Mouse (Mus musculus) forebrain, embryonic 16.5 days (tissue): ENCODE results near the gene Cflar. TPM values are rescaled to one million over a fixed set of nuclear protein-coding genes. Genes with fewer than 3 reads are reported as not detected.
"Not testable (repeated sequence)": the region's sequence is repeated elsewhere in the genome, so short reads cannot be mapped to it uniquely, and the experiment has no call there.

ENCODE experiments used
- ATAC-seq: fragments of 200-750 bp; cut with Nextera tagmentation; 2 replicates; pipeline ENCODE4 v1.8.0; 2017; ENCODE audit warnings: mild to moderate bottlenecking, moderate library complexity
- H3K27ac ChIP-seq: fragments of 300-500 bp; sonication (generic); 2 replicates; pipeline ENCODE4 v1.5.1; 2014; ENCODE audit warnings: low read length, control low read depth
- H3K27me3 ChIP-seq: fragments of 300-500 bp; sonication (generic); replicated peaks from 2 replicates; pipeline ENCODE4 v1.6.1; 2014; ENCODE audit warnings: low read length; ENCODE audit not compliant: control insufficient read depth, insufficient read depth
- H3K36me3 ChIP-seq: fragments of 300-500 bp; sonication (generic); 2 replicates; pipeline ENCODE4 v1.6.1; 2014; ENCODE audit not compliant: control insufficient read depth, insufficient read depth
- H3K4me1 ChIP-seq: fragments of 300-500 bp; sonication (generic); replicated peaks from 2 replicates; pipeline ENCODE4 v1.6.1; 2014; ENCODE audit warnings: low read length; ENCODE audit not compliant: control insufficient read depth, insufficient read depth
- H3K4me2 ChIP-seq: fragments of 300-500 bp; sonication (generic); 2 replicates; pipeline ENCODE4 v1.6.1; 2014; ENCODE audit warnings: mild to moderate bottlenecking, low read length, control low read depth
- H3K4me3 ChIP-seq: fragments of 300-500 bp; sonication (generic); replicated peaks from 2 replicates; pipeline ENCODE4 v1.5.1; 2014; ENCODE audit warnings: mild to moderate bottlenecking, low read length, control low read depth
- H3K9ac ChIP-seq: fragments of 300-500 bp; sonication (generic); replicated peaks from 2 replicates; pipeline ENCODE4 v1.6.1; 2014; ENCODE audit warnings: low read depth, low read length, control low read depth
- H3K9me3 ChIP-seq: fragments of 300-500 bp; sonication (generic); 2 replicates; pipeline ENCODE4 v1.6.1; 2016; ENCODE audit warnings: low read length; ENCODE audit not compliant: control insufficient read depth
- WGBS: fragments of 180-500 bp; shearing (Covaris S2); extraction: QIAGEN DNeasy Blood & Tissue Kit; methylation state at CpG from one replicate; pipeline ENCODE4 v1.1.7; 2014; 5-methylcytosine and 5-hydroxymethylcytosine counted together
- polyA plus RNA-seq: library from polyadenylated mRNA; unstranded; fragments of >200 nt; fragmentation: Nextera tagmentation; extraction: Ambion mirVana; gene quantifications from 2 replicates; pipeline ENCODE4 v1.2.1, GENCODE M21; 2015

Gene Cflar
- polyA plus RNA-seq, 1 experiment from 2014 or later, result 15.8 TPM

- Histone ChIP-seq H3K36me3 (no peaks in the 10 kb centered on the region), H3K4me3 (no peak overlapping the region), H3K9ac (no peak overlapping the region), H3K9me3 (no peaks in the 10 kb centered on the region), H3K27ac (no peak overlapping the region), H3K27me3 (no peaks in the 10 kb centered on the region), H3K4me2 (no peak overlapping the region), H3K4me1 (no peaks in the 10 kb centered on the region)
- WGBS, result 69% methylated on average over 6 of the region's 6 CpGs
- ATAC-seq, result no peak
Measured at GRCm38 (mm10) chr1:58690006-58690744, 21.1 kb upstream of the Cflar start.

GRCm38 (mm10) chr1:58690834-58691488 lies 20.3 kb upstream of the Cflar start:
- not testable (repeated sequence) for H3K4me3 ChIP-seq, ATAC-seq, H3K4me2 ChIP-seq, H3K27me3 ChIP-seq, H3K4me1 ChIP-seq, H3K9ac ChIP-seq, H3K9me3 ChIP-seq, H3K27ac ChIP-seq, H3K36me3 ChIP-seq
- 75% methylated on average over 2 of the region's 3 CpGs for WGBS

- H3K4me2 ChIP-seq, H3K4me3 ChIP-seq, H3K4me1 ChIP-seq, ATAC-seq, H3K9ac ChIP-seq, H3K27me3 ChIP-seq, H3K36me3 ChIP-seq, H3K9me3 ChIP-seq, H3K27ac ChIP-seq: not testable (repeated sequence)
- 89% methylated on average over 1 of the region's 1 CpGs for WGBS
Measured at GRCm38 (mm10) chr1:58691718-58692117, 19.6 kb upstream of the Cflar start.

- WGBS, result 79% methylated on average over 1 of the region's 1 CpGs
Measured at GRCm38 (mm10) chr1:58693696-58694095, 17.6 kb upstream of the Cflar start.

GRCm38 (mm10) chr1:58695810-58696209 lies 15.5 kb upstream of the Cflar start, which contains the start of gene Als2cr12:
Gene Als2cr12 (minus strand): TSS chr1:58695989.
- H3K36me3 ChIP-seq, H3K27me3 ChIP-seq, H3K9ac ChIP-seq, H3K9me3 ChIP-seq, H3K27ac ChIP-seq, H3K4me3 ChIP-seq, H3K4me2 ChIP-seq, ATAC-seq, H3K4me1 ChIP-seq: not testable (repeated sequence)
- WGBS, result 86% methylated on average over 4 of the region's 4 CpGs

More at GRCm38 (mm10) chr1:58693696-58694095, 17.6 kb upstream of the Cflar start:
- Histone ChIP-seq H3K9me3 (no peaks in the 10 kb centered on the region), H3K9ac (no peak overlapping the region), H3K4me1 (no peaks in the 10 kb centered on the region), H3K36me3 (no peaks in the 10 kb centered on the region), H3K4me2 (no peak overlapping the region), H3K27me3 (no peaks in the 10 kb centered on the region), H3K27ac (no peak overlapping the region), H3K4me3 (no peak overlapping the region)
- no peak for ATAC-seq

- H3K9me3 ChIP-seq, H3K27ac ChIP-seq, H3K4me3 ChIP-seq, H3K4me1 ChIP-seq, H3K36me3 ChIP-seq, H3K27me3 ChIP-seq, H3K9ac ChIP-seq, ATAC-seq, H3K4me2 ChIP-seq: not testable (repeated sequence)
- 55% methylated on average over 1 of the region's 1 CpGs for WGBS
Measured at GRCm38 (mm10) chr1:58697607-58698006, 13.7 kb upstream of the Cflar start.

- H3K4me3 ChIP-seq, result no peak overlapping the region
- no peaks in the 10 kb centered on the region for H3K36me3 ChIP-seq
- no peaks in the 10 kb centered on the region for H3K27me3 ChIP-seq
- no peak overlapping the region for H3K4me2 ChIP-seq
- H3K9ac ChIP-seq, result no peak overlapping the region
- no peaks in the 10 kb centered on the region for H3K4me1 ChIP-seq
- no peak for ATAC-seq
- 80% methylated on average over 4 of the region's 4 CpGs for WGBS
- H3K27ac ChIP-seq, result no peak overlapping the region
- no peaks in the 10 kb centered on the region for H3K9me3 ChIP-seq
Measured at GRCm38 (mm10) chr1:58698781-58699180, 12.5 kb upstream of the Cflar start.

GRCm38 (mm10) chr1:58699988-58700387 lies 11.3 kb upstream of the Cflar start:
- H3K4me1 ChIP-seq, result no peaks in the 10 kb centered on the region
- no peaks in the 10 kb centered on the region for H3K36me3 ChIP-seq
- H3K4me2 ChIP-seq, result no peak overlapping the region
- H3K9ac ChIP-seq, result no peak overlapping the region
- ATAC-seq, result no peak
- 65% methylated on average over 3 of the region's 3 CpGs for WGBS
- no peak overlapping the region for H3K27ac ChIP-seq
- H3K4me3 ChIP-seq, result no peak overlapping the region
- no peaks in the 10 kb centered on the region for H3K27me3 ChIP-seq
- H3K9me3 ChIP-seq, result no peaks in the 10 kb centered on the region

- not testable (repeated sequence) for H3K4me1 ChIP-seq, H3K4me2 ChIP-seq, H3K9ac ChIP-seq, H3K27me3 ChIP-seq, H3K27ac ChIP-seq, ATAC-seq, H3K4me3 ChIP-seq, H3K36me3 ChIP-seq, H3K9me3 ChIP-seq
- WGBS, result 87% methylated on average over 4 of the region's 5 CpGs
Measured at GRCm38 (mm10) chr1:58700580-58701162, 10.6 kb upstream of the Cflar start.
